Mouse (Mus musculus): ENCODE results near the gene Tmem120b.

GRCm38 (mm10) chr5:123035089-123035488, 33.1 kb upstream of the Tmem120b start:
- no peak for TF ChIP-seq POLR2A (IDR thresholded peaks at IDR 0.05; ENCODE audit: low read depth, low read length)
- no peak for TF ChIP-seq CTCF (IDR thresholded peaks at IDR 0.05; ENCODE audit: extremely low read depth, insufficient read length, insufficient replicate concordance, low read depth, low read length)

Data from small intestine, adult 2 months (tissue).